Mouse (Mus musculus): ENCODE results near the gene Kif26a.

The Kif26a gene

DNA sequence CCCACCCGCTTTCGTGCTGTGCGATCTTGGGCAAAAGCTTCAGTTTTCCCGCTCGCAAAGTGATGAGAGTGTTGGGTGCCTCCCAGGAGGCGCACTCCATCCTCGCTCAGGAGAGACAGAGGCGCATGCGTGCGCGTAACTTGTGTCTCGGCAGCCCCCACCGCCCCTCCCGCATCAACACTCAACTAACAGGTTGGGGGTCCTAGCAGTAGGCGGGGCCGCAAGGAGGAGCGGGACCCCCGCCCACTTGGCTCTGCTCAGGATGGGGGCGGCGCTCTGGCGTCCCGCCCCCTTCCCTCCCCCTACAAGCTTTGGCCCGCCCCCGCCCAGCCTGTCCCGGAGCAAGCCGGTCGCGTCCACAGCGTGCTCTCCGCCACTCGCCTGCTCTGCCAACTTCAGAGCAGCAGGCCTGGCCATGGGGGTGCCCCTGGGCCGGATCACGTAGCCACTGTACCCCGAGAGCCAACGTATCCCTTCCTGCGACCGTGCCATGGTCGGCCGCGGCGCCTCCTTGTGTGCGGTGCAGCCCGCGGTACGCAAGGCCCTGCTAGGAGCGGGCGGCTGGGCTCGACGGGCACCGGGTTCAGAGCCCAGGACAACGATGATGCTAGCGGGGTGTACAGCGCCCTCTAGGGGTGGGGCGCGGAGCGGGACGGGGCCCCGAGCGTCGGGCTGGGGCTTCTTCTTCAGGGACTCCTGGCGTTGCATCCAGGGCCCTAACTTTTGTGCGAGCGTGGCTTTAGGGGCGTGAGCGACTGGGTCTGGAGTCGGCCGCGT, at the start of gene Kif26a:
TSS of gene Kif26a (plus strand) at position 334 of the 777 bp plus-strand sequence.
- no peak for DNase-seq (ENCODE audit: extremely low read depth, low read depth, low spot score)

GRCm38 (mm10) chr12:112096733-112097117, 49.3 kb upstream of the Kif26a start:
- no peak for DNase-seq (ENCODE audit: extremely low read depth, low read depth, low spot score)

DNA sequence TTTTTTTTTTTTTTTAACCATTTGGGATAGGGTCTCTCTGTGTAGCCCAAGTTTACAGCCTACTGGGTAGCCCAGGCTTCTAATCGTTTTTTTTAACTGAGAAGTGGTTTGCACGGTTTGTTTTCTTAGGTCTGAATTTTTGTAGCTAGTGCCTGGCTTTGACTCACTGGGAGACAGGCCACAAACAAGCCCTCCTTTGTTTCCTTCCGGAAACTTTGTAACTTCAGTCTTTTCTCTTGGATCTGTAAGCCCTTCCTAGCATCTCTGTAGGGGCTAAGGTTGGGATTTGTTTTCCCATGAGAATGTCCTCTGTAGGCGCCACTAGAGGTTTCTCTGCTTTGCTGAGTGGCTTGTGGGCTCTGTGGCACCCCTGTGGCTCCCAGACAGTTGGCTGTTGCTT, 45.9 kb upstream of the Kif26a start:
- DNase-seq (ENCODE audit: extremely low read depth, low read depth, low spot score), result no peak

DNA sequence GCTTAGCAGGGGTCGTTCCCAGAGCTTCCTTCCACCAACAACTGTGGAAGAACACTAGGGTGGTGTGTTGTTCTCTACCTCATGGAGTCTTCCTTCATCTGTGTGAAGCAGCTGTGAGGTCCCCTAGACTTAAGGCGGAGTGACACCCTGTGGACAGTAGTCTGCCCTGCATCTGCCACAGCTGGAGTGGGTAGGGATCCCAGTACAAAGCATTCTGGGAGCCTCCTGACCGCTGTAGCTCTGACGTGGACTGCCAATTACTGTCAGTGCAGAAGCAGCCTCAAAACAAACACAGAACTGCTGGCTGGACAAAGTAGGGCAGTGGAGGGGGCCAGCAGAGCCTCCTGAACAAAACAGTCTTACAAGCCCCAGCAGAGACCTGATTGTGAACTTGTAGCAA, 45.0 kb upstream of the Kif26a start:
- no peak for DNase-seq (ENCODE audit: extremely low read depth, low read depth, low spot score)

DNA sequence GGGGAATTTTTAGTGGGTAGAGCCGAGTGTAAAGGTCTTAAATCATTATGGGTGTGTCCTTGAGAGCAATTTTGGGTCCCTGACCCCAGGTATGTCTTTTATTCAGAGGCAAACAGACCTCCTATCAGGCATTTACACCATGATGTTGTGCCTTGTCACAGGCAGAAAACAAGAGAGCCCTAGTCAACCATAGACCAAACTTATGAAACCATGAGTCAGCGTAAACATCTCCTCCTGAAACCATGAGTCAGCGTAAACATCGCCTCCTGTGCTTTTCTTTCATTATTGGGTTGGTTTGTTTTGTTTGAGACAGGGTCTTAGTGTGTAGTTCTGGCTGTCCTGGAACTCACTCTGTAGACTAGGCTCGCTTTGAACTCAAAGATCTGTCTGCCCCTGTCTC, 42.8 kb upstream of the Kif26a start:
- DNase-seq (ENCODE audit: extremely low read depth, low read depth, low spot score), result no peak

DNA sequence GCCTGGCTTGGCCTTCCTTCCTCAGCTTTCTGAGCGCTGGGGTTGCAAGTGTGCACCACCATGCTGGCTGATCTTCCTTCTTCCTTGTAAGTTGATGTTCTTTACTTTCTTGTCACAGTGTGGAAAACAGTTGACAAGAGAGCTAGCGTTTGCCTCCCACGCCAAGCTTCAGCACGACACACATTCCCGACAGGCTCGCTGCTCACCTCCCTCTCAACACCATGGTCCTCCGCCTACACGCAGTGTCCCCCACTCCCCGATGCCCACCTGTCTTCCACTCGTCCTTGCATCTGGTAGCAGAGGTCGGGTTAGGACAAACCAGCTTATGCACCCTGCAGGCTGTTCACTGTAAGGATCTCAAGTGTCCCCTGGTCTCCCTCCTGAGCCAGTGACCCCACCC, 41.1 kb upstream of the Kif26a start:
- no peak for DNase-seq (ENCODE audit: extremely low read depth, low read depth, low spot score)

DNA sequence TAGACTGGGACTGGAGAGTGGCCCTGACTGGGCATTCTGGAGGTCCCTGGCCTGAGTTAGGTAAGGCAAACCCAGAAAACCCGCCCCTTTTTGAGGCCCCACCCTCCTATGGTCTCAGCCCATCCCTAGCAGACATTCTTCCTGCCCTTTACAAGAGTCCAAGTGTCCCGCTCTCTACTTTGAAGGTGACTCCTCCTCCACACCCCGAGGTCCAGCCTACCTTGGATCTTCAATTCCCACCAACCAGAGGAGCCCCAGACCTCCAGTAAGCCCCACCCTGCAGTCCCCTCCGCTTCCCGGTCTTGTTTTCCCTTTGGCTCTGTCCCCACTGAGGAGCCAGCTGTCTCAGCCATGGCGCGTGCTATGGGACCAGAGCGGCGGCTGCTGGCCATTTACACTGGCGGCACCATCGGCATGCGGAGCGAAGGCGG, 39.5 kb upstream of the Kif26a start, which contains the start of gene Aspg:
TSS of gene Aspg (plus strand) at position 139 of the 431 bp plus-strand sequence.
- DNase-seq (ENCODE audit: extremely low read depth, low read depth, low spot score), result no peak

GRCm38 (mm10) chr12:112107685-112108084, 38.3 kb upstream of the Kif26a start:
- DNase-seq (ENCODE audit: extremely low read depth, low read depth, low spot score), result no peak

DNA sequence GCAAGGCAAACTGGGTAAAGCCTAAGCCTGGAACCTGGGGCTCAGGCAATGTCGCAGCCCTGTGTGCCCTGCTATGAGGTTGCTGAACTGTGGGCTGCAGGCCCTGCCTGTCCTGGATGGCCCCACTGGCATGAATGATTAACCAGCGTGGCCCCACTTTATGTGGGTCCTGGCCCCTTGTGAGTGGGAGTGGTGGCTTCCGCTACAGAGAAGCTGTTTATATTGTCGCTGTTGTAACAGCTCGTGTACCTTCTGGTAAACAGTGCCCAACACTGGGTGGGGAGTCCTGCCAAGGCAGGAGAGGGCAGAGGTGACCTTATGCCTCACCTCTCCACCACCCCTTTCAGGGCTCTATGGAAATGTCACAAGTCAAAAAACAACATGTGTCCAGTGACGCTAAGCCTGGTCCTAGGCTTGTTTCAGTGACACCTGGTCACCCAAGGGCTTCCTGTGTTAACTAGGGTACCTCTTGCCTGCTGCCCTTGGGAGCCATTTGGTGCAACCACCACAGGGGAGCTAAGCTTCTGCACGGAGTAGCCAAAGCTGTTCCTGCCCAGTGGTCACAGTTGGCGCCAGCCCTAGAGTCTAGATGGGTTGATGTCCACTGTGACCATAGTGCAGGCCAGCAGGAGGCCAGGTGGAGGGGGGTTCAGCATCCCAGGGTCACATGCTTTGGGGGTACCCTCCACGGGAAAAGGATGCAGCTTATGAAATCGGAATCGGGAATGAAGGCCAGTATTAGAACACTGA, 37.1 kb upstream of the Kif26a start:
- no peak for DNase-seq (ENCODE audit: extremely low read depth, low read depth, low spot score)

DNA sequence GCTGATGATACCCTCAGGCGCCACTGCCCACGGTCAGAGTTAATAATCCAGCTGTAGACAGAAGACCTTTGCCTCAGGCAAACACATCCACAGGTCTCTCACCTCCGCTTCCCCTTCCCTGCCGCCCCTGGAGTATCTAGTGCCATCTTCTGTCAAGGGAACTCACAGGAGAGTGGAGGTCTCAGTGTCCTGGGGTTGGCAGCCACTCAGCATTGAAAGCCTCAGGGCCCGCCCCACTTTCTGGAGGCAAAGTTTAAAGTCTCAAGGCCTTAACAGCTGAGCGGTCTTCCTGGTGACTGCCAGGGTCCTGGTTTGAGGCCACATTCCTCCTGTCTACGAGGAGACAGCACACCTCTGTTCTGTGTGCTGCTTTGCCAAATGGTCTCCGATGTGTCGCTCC, 36.3 kb upstream of the Kif26a start:
- no peak for DNase-seq (ENCODE audit: extremely low read depth, low read depth, low spot score)

DNA sequence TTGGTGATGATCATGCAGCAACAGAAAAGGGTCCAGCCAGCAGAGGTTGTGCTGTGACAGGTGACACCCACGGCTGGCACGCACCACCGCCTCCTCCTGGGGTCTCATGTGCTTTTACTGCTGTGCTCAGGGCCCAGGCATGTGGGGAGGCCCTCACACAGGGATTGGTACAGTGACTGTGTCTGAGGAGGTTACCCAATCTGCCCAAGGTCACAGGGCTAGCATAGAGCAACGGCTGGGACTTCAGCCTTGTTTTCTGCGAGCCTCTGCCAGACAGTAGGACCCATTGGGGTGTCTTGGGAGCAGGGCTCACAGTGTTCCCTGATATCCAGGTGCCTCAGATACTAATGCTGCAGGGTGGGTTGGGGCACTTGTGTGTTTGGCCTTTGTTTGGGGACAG, 34.7 kb upstream of the Kif26a start:
- DNase-seq (ENCODE audit: extremely low read depth, low read depth, low spot score), result no peak

- DNase-seq (ENCODE audit: extremely low read depth, low read depth, low spot score), result no peak
These were observed 33.8 kb upstream of the Kif26a start for GRCm38 (mm10) chr12:112112235-112112634.

DNA sequence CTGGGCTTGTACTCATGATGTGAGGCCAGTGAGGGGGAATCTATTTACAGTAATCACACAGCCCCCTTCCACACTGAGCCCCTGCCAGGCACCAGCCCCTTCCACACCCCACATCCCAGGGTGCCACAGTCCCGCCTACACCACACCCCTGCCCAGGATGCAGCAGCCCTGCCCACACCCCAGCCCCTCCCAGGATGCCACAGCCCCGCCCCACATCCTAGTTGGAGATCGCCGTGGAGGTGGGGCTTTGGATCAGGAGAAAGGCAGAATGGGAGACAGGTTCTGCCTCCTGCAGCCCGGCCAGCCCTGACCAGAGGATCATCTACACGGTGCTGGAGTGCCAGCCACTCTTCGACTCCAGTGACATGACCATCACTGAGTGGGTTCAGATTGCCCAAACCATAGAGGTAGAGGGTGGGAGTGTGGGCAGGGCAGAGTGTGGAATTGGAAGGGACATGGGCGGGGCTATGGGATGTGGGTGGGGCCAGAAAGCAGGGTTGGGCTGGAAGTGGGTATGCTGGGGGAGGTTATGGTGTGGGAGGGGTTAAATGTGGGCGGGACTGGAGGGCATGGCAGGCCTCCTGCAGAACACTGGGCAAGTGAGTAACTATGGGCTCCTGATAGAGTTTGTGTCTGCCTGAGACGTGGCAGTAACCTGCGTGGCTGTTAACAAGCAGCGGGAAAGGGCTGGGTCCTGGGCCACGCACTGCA, 33.2 kb upstream of the Kif26a start:
- DNase-seq (ENCODE audit: extremely low read depth, low read depth, low spot score), result no peak

DNA sequence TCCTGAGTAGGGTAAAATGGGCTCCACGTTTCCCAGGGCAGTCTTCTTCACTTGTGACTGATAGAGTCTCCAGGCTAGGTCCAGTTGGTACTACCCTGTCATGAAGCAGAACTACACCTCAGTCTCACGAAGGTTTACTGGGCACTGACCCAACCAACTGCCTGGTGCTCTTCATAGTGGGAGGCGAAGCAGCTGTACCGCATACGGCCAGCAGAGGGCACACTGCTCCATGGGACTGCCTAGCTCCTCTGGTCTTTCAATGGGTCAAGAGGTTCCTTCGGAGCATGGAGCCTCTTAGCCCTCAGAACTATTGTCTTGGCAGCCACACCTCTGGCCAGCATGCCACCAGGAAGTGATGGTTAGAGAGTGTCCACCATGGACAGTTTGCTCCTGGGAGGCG, 32.3 kb upstream of the Kif26a start:
- no peak for DNase-seq (ENCODE audit: extremely low read depth, low read depth, low spot score)

- no peak for DNase-seq (ENCODE audit: extremely low read depth, low read depth, low spot score)
These were observed 29.0 kb upstream of the Kif26a start for GRCm38 (mm10) chr12:112117006-112117405.

DNA sequence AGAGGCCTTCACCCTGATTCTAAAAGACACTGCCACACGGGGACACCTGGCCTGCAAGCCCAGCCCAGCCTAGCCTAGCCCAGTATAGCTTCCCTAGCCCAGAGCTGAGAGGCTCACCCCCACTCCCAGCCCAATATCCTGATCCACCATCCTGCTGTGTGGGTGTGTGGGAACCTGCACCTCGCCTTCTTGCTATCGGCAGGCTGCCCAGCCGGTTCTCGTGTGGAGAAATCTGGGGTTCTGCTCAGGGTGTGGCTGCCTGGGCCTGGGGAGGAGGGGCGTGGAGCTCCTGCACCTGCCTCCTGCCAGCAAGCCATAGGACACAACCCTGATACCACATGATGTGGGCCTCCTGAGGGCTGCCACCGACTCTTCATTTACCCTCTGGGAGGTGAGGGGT, 28.4 kb upstream of the Kif26a start:
- DNase-seq (ENCODE audit: extremely low read depth, low read depth, low spot score), result no peak

DNA sequence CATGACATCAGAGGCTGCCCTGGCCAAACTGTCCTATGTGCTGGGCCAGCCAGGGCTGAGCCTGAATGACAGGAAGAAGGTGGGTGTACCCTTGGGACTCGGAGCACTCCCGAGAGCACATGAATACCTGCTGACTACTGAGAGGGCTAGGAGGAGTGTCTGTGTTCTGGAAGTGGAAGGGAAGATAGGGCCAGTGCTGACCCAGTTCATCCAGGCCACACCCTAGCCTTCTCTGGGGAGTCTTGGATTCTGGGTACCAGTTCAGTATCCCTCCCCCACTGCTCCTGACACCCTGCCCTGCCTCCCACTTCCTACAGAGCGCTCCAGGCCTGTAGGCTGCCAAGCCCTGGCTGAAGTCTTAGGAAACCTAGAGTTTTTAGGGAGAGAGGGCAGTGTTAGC, 24.8 kb upstream of the Kif26a start:
- no peak for DNase-seq (ENCODE audit: extremely low read depth, low read depth, low spot score)

- no peak for DNase-seq (ENCODE audit: extremely low read depth, low read depth, low spot score)
These were observed 20.1 kb upstream of the Kif26a start for GRCm38 (mm10) chr12:112125903-112126302.

DNA sequence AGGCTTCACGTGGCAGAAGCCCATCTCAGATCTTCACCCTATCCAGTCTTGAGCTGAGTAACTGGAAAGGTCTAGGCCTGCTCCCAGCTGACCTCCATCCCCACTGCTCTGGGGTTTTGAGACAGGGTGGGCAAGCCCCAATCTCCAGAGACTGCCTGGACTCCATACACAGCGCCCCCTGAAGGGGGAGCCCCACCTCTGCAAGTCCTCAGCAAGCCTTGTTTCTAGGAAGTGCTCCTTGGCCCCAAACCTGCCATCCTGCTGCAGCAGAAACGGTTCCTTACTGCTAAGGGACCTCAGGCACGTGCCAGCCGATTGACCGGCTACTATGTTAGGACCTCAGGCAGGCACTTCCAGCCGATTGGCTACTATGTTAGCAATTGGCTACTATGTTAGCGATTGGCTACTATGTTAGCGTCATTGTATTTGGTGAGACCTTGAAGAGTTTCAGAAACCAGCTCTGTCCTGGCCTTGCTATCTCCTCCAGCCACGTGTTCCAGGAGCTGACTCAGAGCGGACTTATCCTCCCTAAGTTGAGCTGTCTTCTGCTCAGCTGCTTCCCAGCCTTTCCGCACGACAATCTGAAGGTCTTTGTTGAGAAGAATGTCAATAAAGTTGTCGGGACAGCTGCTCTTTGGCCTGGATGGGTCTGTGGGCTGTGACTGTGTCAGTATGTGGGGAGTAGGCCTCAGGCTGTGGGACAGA, 18.9 kb upstream of the Kif26a start:
- no peak for DNase-seq (ENCODE audit: extremely low read depth, low read depth, low spot score)

GRCm38 (mm10) chr12:112128526-112128925, 17.5 kb upstream of the Kif26a start:
- peak; percentile 82 for DNase-seq (ENCODE audit: extremely low read depth, low read depth, low spot score)

- no peak for DNase-seq (ENCODE audit: extremely low read depth, low read depth, low spot score)
These were observed 16.6 kb upstream of the Kif26a start for GRCm38 (mm10) chr12:112129300-112129856.
